ENCODE assay signal across 22 mouse cellular contexts in the genomic region with DNA sequence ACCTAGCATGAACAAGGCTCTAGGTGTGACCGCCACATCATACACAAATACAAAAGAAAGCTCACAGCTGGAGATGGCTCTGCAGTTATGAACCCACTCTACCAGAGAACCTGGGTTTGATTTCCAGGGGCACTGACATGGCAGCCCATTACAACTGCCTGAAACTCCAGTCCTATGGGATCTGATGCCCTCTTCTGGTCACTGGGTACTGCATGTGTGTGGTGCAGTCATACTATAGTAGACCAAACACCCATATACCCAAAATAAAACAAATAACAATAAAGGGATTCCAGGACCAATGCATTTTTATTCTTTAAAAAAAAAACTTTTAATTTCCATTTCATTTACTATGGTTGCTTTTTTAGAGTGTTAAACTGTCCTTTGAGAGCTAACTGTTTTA. TPM values are rescaled to one million over a fixed set of nuclear protein-coding genes. Genes with fewer than 3 reads are reported as not detected.
A peak's percentile ranks its signal among the peaks of the same experiment; 100 is the strongest.
DNase-seq lines count a peak whose midpoint lies in the region; ATAC-seq and TF ChIP-seq lines count a peak whose summit lies in the region.
"Had no signal": no experiment of that assay in that cellular context is flagged by ENCODE, and none has a peak within 500 bp of the region (broad histone marks: within the 10 kb centered on the region; RNA-seq: fewer than 3 reads in every experiment).

No protein-coding gene starts in this region.

- no peak for TF ChIP-seq POLR2A in kidney, adult 2 months (IDR thresholded peaks at IDR 0.05; ENCODE audit: low read depth, low read length)

- no peak overlapping the region for H3K4me2 ChIP-seq in forebrain, postnatal 0 days (ENCODE audit: low read depth)
- H3K4me2 ChIP-seq in forebrain, embryonic 12.5 days: no peak overlapping the region
- H3K4me2 ChIP-seq in kidney, embryonic 16.5 days (replicated peaks; ENCODE audit: low read depth, low read length): no peak overlapping the region
- H3K4me2 ChIP-seq in midbrain, postnatal 0 days (ENCODE audit: low read depth, low read length, poor library complexity, severe bottlenecking): no peak overlapping the region
- H3K4me2 ChIP-seq in midbrain, embryonic 13.5 days (replicated peaks): no peak overlapping the region
- no peak overlapping the region for H3K4me2 ChIP-seq in stomach, postnatal 0 days (replicated peaks; ENCODE audit: low read depth)
- H3K4me2 ChIP-seq: embryonic facial prominence, embryonic 12.5 days; forebrain, embryonic 15.5 days; kidney, embryonic 15.5 days; lung, embryonic 15.5 days; midbrain, embryonic 11.5 days; neural tube, embryonic 13.5 days had no signal

- no peak for DNase-seq in forebrain, postnatal 0 days
- no peak for DNase-seq in kidney, adult 2 months
- no peak for DNase-seq in midbrain, postnatal 0 days (ENCODE audit: low spot score)
- DNase-seq in stomach, postnatal 0 days (ENCODE audit: low spot score): no peak
- no peak for DNase-seq in frontal cortex, adult 2 months (ENCODE audit: extremely low spot score in 1 of 2, low spot score in 1 of 2)
- DNase-seq: adrenal gland, postnatal 14 days; cerebellum, adult 18-20 months; right cerebral cortex, adult 18-20 months; thymus, postnatal 25 days had no signal

- no peak overlapping the region for H3K27ac ChIP-seq in forebrain, postnatal 0 days (ENCODE audit: low read depth, low read length)
- H3K27ac ChIP-seq in forebrain, embryonic 12.5 days: no peak overlapping the region
- H3K27ac ChIP-seq in kidney, adult 2 months (ENCODE audit: insufficient read depth, low read depth, low read length): no peak overlapping the region
- H3K27ac ChIP-seq in kidney, embryonic 16.5 days (ENCODE audit: low read length): no peak overlapping the region
- no peak overlapping the region for H3K27ac ChIP-seq in midbrain, postnatal 0 days (ENCODE audit: low read depth, low read length)
- H3K27ac ChIP-seq in midbrain, embryonic 13.5 days: no peak overlapping the region
- H3K27ac ChIP-seq in stomach, postnatal 0 days (replicated peaks): no peak overlapping the region
- H3K27ac ChIP-seq: embryonic facial prominence, embryonic 12.5 days; forebrain, embryonic 15.5 days; kidney, embryonic 15.5 days; limb, embryonic 10.5 days; lung, embryonic 15.5 days; neural tube, embryonic 13.5 days had no signal

- peaks cover 11% of the 10 kb centered on the region; the same call in 1 of the 2 replicates for H3K36me3 ChIP-seq in forebrain, postnatal 0 days (ENCODE audit: insufficient read depth)
- peaks cover 14% of the 10 kb centered on the region for H3K36me3 ChIP-seq in forebrain, embryonic 12.5 days (replicated peaks)
- no peaks in the 10 kb centered on the region; the same call in 1 of the 2 replicates for H3K36me3 ChIP-seq in kidney, adult 2 months (ENCODE audit: control insufficient read depth, insufficient read depth, low read length)
- H3K36me3 ChIP-seq in kidney, embryonic 16.5 days (ENCODE audit: insufficient read depth, low read length): peaks cover 24% of the 10 kb centered on the region; the same call in 1 of the 2 replicates
- peaks cover 14% of the 10 kb centered on the region; the same call in 1 of the 2 replicates for H3K36me3 ChIP-seq in midbrain, postnatal 0 days (ENCODE audit: insufficient read depth, low read length)
- peaks cover 38% of the 10 kb centered on the region for H3K36me3 ChIP-seq in midbrain, embryonic 13.5 days
- 0 out of 2 replicates have a peak, but pooled peaks cover 6% of the 10 kb centered on the region for H3K36me3 ChIP-seq in stomach, postnatal 0 days (ENCODE audit: control insufficient read depth, insufficient read depth, low read length)

- no peak overlapping the region for H3K4me3 ChIP-seq in forebrain, postnatal 0 days (ENCODE audit: low read depth, low read length)
- no peak overlapping the region for H3K4me3 ChIP-seq in forebrain, embryonic 12.5 days (replicated peaks)
- H3K4me3 ChIP-seq in kidney, adult 2 months (ENCODE audit: insufficient read depth, low read depth, low read length): no peak overlapping the region
- H3K4me3 ChIP-seq in kidney, embryonic 16.5 days (ENCODE audit: low read length): no peak overlapping the region
- H3K4me3 ChIP-seq in midbrain, postnatal 0 days (ENCODE audit: low read depth, low read length): no peak overlapping the region
- no peak overlapping the region for H3K4me3 ChIP-seq in midbrain, embryonic 13.5 days (replicated peaks)
- H3K4me3 ChIP-seq in stomach, postnatal 0 days (ENCODE audit: low read depth, low read length): no peak overlapping the region
- H3K4me3 ChIP-seq: embryonic facial prominence, embryonic 12.5 days; erythroblast, embryonic 14.5 days; forebrain, embryonic 15.5 days; kidney, embryonic 15.5 days; limb, embryonic 10.5 days; lung, embryonic 15.5 days; neural tube, embryonic 13.5 days had no signal

- TF ChIP-seq CTCF in forebrain, postnatal 0 days (IDR thresholded peaks at IDR 0.05; ENCODE audit: low read depth): peak; percentile 31
- TF ChIP-seq CTCF in kidney, adult 2 months (conservative IDR thresholded peaks at IDR 0.05; ENCODE audit: insufficient read depth, insufficient read length, low read depth, low read length): peak; percentile 30; the same call in 1 of the 2 replicates
- peak; percentile 39 for TF ChIP-seq CTCF in midbrain, postnatal 0 days (IDR thresholded peaks at IDR 0.05)
- peak; percentile 47 for TF ChIP-seq CTCF in stomach, postnatal 0 days (IDR thresholded peaks at IDR 0.05; ENCODE audit: low read depth)

- H3K9ac ChIP-seq in forebrain, postnatal 0 days: no peak overlapping the region
- no peak overlapping the region for H3K9ac ChIP-seq in forebrain, embryonic 12.5 days
- no peak overlapping the region for H3K9ac ChIP-seq in kidney, embryonic 16.5 days (replicated peaks; ENCODE audit: low read length)
- H3K9ac ChIP-seq in midbrain, postnatal 0 days (replicated peaks; ENCODE audit: low read length, poor library complexity, severe bottlenecking): no peak overlapping the region
- no peak overlapping the region for H3K9ac ChIP-seq in midbrain, embryonic 13.5 days (replicated peaks)
- no peak overlapping the region for H3K9ac ChIP-seq in stomach, postnatal 0 days (ENCODE audit: low read length)
- H3K9ac ChIP-seq: embryonic facial prominence, embryonic 12.5 days; forebrain, embryonic 15.5 days; kidney, embryonic 15.5 days; lung, embryonic 15.5 days; neural tube, embryonic 13.5 days had no signal

- 93% methylated on average over 1 of the region's 1 CpGs for WGBS in forebrain, postnatal 0 days
- WGBS in forebrain, embryonic 12.5 days: 92% methylated on average over 1 of the region's 1 CpGs
- 100% methylated on average over 1 of the region's 1 CpGs for WGBS in kidney, adult 2 months
- WGBS in kidney, embryonic 16.5 days: 88% methylated on average over 1 of the region's 1 CpGs
- WGBS in midbrain, postnatal 0 days: 100% methylated on average over 1 of the region's 1 CpGs
- 100% methylated on average over 1 of the region's 1 CpGs for WGBS in midbrain, embryonic 13.5 days
- 96% methylated on average over 1 of the region's 1 CpGs for WGBS in stomach, postnatal 0 days

- TF ChIP-seq EP300 in stomach, postnatal 0 days (optimal IDR thresholded peaks at IDR 0.05): no peak

- no peaks in the 10 kb centered on the region for H3K4me1 ChIP-seq in forebrain, postnatal 0 days (ENCODE audit: insufficient read depth)
- peaks cover 6% of the 10 kb centered on the region for H3K4me1 ChIP-seq in forebrain, embryonic 12.5 days
- no peaks in the 10 kb centered on the region for H3K4me1 ChIP-seq in kidney, adult 2 months (ENCODE audit: control insufficient read depth, insufficient read depth, low read length)
- H3K4me1 ChIP-seq in kidney, embryonic 16.5 days (ENCODE audit: insufficient read depth, low read length): peaks cover 6% of the 10 kb centered on the region
- no peaks in the 10 kb centered on the region for H3K4me1 ChIP-seq in midbrain, postnatal 0 days (ENCODE audit: insufficient read depth, low read length)
- peaks cover 11% of the 10 kb centered on the region for H3K4me1 ChIP-seq in midbrain, embryonic 13.5 days (replicated peaks)
- no peaks in the 10 kb centered on the region for H3K4me1 ChIP-seq in stomach, postnatal 0 days (replicated peaks; ENCODE audit: control insufficient read depth, insufficient read depth)
- H3K4me1 ChIP-seq: embryonic facial prominence, embryonic 12.5 days had no signal

- ATAC-seq in forebrain, postnatal 0 days: no peak
- no peak for ATAC-seq in forebrain, embryonic 12.5 days (ENCODE audit: low FRiP score)
- no peak for ATAC-seq in kidney, embryonic 16.5 days (ENCODE audit: low FRiP score, low TSS enrichment)
- no peak for ATAC-seq in midbrain, postnatal 0 days (ENCODE audit: low FRiP score)
- ATAC-seq in midbrain, embryonic 13.5 days: no peak
- ATAC-seq in stomach, postnatal 0 days (ENCODE audit: low FRiP score, low TSS enrichment): no peak
- ATAC-seq: forebrain, embryonic 15.5 days; inflammation-experienced regulatory T-cells, adult 6 months had no signal

- H3K27me3 ChIP-seq in forebrain, postnatal 0 days (ENCODE audit: insufficient read depth, low read length): no peaks in the 10 kb centered on the region
- H3K27me3 ChIP-seq in forebrain, embryonic 12.5 days: no peaks in the 10 kb centered on the region
- H3K27me3 ChIP-seq in kidney, adult 2 months (replicated peaks; ENCODE audit: control insufficient read depth, insufficient read depth, low read length): no peaks in the 10 kb centered on the region
- no peaks in the 10 kb centered on the region for H3K27me3 ChIP-seq in kidney, embryonic 16.5 days (ENCODE audit: insufficient read depth, low read length)
- no peaks in the 10 kb centered on the region for H3K27me3 ChIP-seq in midbrain, postnatal 0 days (ENCODE audit: insufficient read depth, low read length)
- H3K27me3 ChIP-seq in midbrain, embryonic 13.5 days: no peaks in the 10 kb centered on the region
- H3K27me3 ChIP-seq in stomach, postnatal 0 days (ENCODE audit: control insufficient read depth, insufficient read depth, low read length): no peaks in the 10 kb centered on the region
- H3K27me3 ChIP-seq: embryonic facial prominence, embryonic 12.5 days; forebrain, embryonic 15.5 days; kidney, embryonic 15.5 days; lung, embryonic 15.5 days; neural tube, embryonic 13.5 days had no signal

- H3K9me3 ChIP-seq in forebrain, postnatal 0 days (ENCODE audit: low read length): no peaks in the 10 kb centered on the region
- H3K9me3 ChIP-seq in forebrain, embryonic 12.5 days: no peaks in the 10 kb centered on the region
- no peaks in the 10 kb centered on the region for H3K9me3 ChIP-seq in kidney, embryonic 16.5 days (ENCODE audit: low read length)
- no peaks in the 10 kb centered on the region for H3K9me3 ChIP-seq in midbrain, postnatal 0 days (ENCODE audit: low read length)
- no peaks in the 10 kb centered on the region for H3K9me3 ChIP-seq in midbrain, embryonic 13.5 days
- H3K9me3 ChIP-seq in stomach, postnatal 0 days (ENCODE audit: control insufficient read depth, low read length): no peaks in the 10 kb centered on the region
- H3K9me3 ChIP-seq: embryonic facial prominence, embryonic 12.5 days; forebrain, embryonic 15.5 days; G1E; kidney, embryonic 15.5 days; limb, embryonic 10.5 days; lung, embryonic 15.5 days; neural tube, embryonic 13.5 days had no signal

RNA-seq across cellular contexts. Expression of a gene that starts 4.7 kb away (rescaled TPM):
- 44.9 and 49.5 TPM in 2 replicates for total RNA-seq in forebrain, postnatal 0 days (2014; rRNA removed)
- polyA plus RNA-seq in forebrain, postnatal 0 days (2015; fragmentation: Nextera tagmentation; extraction: Ambion mirVana): 71.4 and 72.4 TPM in 2 replicates
- polyA plus RNA-seq in forebrain, embryonic 12.5 days (2016; fragmentation: Nextera tagmentation; extraction: Ambion mirVana): 97.0 and 101 TPM in 2 replicates
- polyA plus RNA-seq in kidney, adult 2 months (2012; rRNA removed): 40.6 and 48.6 TPM in 2 replicates
- polyA plus RNA-seq in kidney, embryonic 16.5 days (2015; fragmentation: Nextera tagmentation; extraction: Ambion mirVana): 94.7 and 97.1 TPM in 2 replicates
- total RNA-seq in midbrain, postnatal 0 days (2014; rRNA removed): 25.4 and 26.9 TPM in 2 replicates
- polyA plus RNA-seq in midbrain, postnatal 0 days (2015; fragmentation: Nextera tagmentation; extraction: Ambion mirVana): 77.8 and 81.5 TPM in 2 replicates
- 102 and 107 TPM in 2 replicates for polyA plus RNA-seq in midbrain, embryonic 13.5 days (2015; fragmentation: Nextera tagmentation; extraction: Ambion mirVana)
- polyA plus RNA-seq in stomach, postnatal 0 days (2015; fragmentation: Nextera tagmentation; extraction: Ambion mirVana): 112 and 113 TPM in 2 replicates
- polyA plus RNA-seq in frontal cortex, adult 2 months (2012; rRNA removed): 52.0 and 59.8 TPM in 2 replicates

RNA-seq across cellular contexts. Expression of a gene that starts 18.0 kb away (rescaled TPM):
- 101 and 112 TPM in 2 replicates for total RNA-seq in forebrain, postnatal 0 days (2014; rRNA removed)
- 273 and 332 TPM in 2 replicates for polyA plus RNA-seq in forebrain, postnatal 0 days (2015; fragmentation: Nextera tagmentation; extraction: Ambion mirVana)
- polyA plus RNA-seq in forebrain, embryonic 12.5 days (2016; fragmentation: Nextera tagmentation; extraction: Ambion mirVana): 168 and 177 TPM in 2 replicates
- polyA plus RNA-seq in kidney, adult 2 months (2012; rRNA removed): 17.7 and 20.3 TPM in 2 replicates
- polyA plus RNA-seq in kidney, embryonic 16.5 days (2015; fragmentation: Nextera tagmentation; extraction: Ambion mirVana): 137 and 143 TPM in 2 replicates
- 75.7 and 85.0 TPM in 2 replicates for total RNA-seq in midbrain, postnatal 0 days (2014; rRNA removed)
- 261 and 269 TPM in 2 replicates for polyA plus RNA-seq in midbrain, postnatal 0 days (2015; fragmentation: Nextera tagmentation; extraction: Ambion mirVana)
- 234 and 260 TPM in 2 replicates for polyA plus RNA-seq in midbrain, embryonic 13.5 days (2015; fragmentation: Nextera tagmentation; extraction: Ambion mirVana)
- polyA plus RNA-seq in stomach, postnatal 0 days (2015; fragmentation: Nextera tagmentation; extraction: Ambion mirVana): 187 and 189 TPM in 2 replicates
- 51.8 and 56.7 TPM in 2 replicates for polyA plus RNA-seq in frontal cortex, adult 2 months (2012; rRNA removed)

RNA-seq across cellular contexts. Expression of a gene that starts 26.8 kb away (rescaled TPM):
- 10.8 and 14.7 TPM in 2 replicates for total RNA-seq in forebrain, postnatal 0 days (2014; rRNA removed)
- polyA plus RNA-seq in forebrain, postnatal 0 days (2015; fragmentation: Nextera tagmentation; extraction: Ambion mirVana): 5.2 and 6.9 TPM in 2 replicates
- 7.4 and 7.7 TPM in 2 replicates for polyA plus RNA-seq in forebrain, embryonic 12.5 days (2016; fragmentation: Nextera tagmentation; extraction: Ambion mirVana)
- 7.4 and 8.9 TPM in 2 replicates for polyA plus RNA-seq in kidney, adult 2 months (2012; rRNA removed)
- polyA plus RNA-seq in kidney, embryonic 16.5 days (2015; fragmentation: Nextera tagmentation; extraction: Ambion mirVana): 22.0 and 23.0 TPM in 2 replicates
- 21.0 and 21.6 TPM in 2 replicates for total RNA-seq in midbrain, postnatal 0 days (2014; rRNA removed)
- 5.7 and 6.0 TPM in 2 replicates for polyA plus RNA-seq in midbrain, postnatal 0 days (2015; fragmentation: Nextera tagmentation; extraction: Ambion mirVana)
- polyA plus RNA-seq in midbrain, embryonic 13.5 days (2015; fragmentation: Nextera tagmentation; extraction: Ambion mirVana): 6.5 and 7.0 TPM in 2 replicates
- polyA plus RNA-seq in stomach, postnatal 0 days (2015; fragmentation: Nextera tagmentation; extraction: Ambion mirVana): 3.9 and 4.4 TPM in 2 replicates
- 8.9 and 10.1 TPM in 2 replicates for polyA plus RNA-seq in frontal cortex, adult 2 months (2012; rRNA removed)
- polyA plus RNA-seq: G1E had no signal
